Comparison of ENCODE assay signal across 17 mouse cellular contexts in genomic region chr2:174636750-174637149, GRCm38 (mm10). TPM values are rescaled to one million over a fixed set of nuclear protein-coding genes. Genes with fewer than 3 reads are reported as not detected.
DNase-seq lines count a peak whose midpoint lies in the region; ATAC-seq lines count a peak whose summit lies in the region.
"Had no signal": no experiment of that assay in that cellular context is flagged by ENCODE, and none has a peak within 500 bp of the region (broad histone marks: within the 10 kb centered on the region; RNA-seq: fewer than 3 reads in every experiment).

No protein-coding gene starts in this region.

- DNase-seq in embryonic facial prominence, embryonic 14.5 days (ENCODE audit: low spot score), result peak; percentile 21
- DNase-seq in embryonic facial prominence, embryonic 10.5 days (ENCODE audit: low spot score), result no peak
- peak; percentile 12 for DNase-seq in kidney, postnatal 10 days
- DNase-seq in brain, adult 2 months (ENCODE audit: low read depth, low spot score), result peak; percentile 45
- DNase-seq in heart, postnatal 10 days, result peak; percentile 23 to 31
- DNase-seq: adrenal gland, postnatal 36 days; cerebellum, postnatal 14 days; lung, postnatal 10 days; thymus, postnatal 25 days had no signal

- peaks cover 4% of the 10 kb centered on the region; the same call in 1 of the 2 replicates for H3K4me1 ChIP-seq in embryonic facial prominence, embryonic 14.5 days (ENCODE audit: control insufficient read depth, insufficient read depth, low read length)
- peaks cover 11% of the 10 kb centered on the region for H3K4me1 ChIP-seq in embryonic facial prominence, embryonic 10.5 days
- H3K4me1 ChIP-seq in kidney, embryonic 15.5 days, result no peaks in the 10 kb centered on the region
- H3K4me1 ChIP-seq: liver, embryonic 12.5 days; neural tube, embryonic 12.5 days; stomach, embryonic 15.5 days had no signal

- H3K27ac ChIP-seq in embryonic facial prominence, embryonic 14.5 days (replicated peaks; ENCODE audit: low read depth, low read length), result no peak overlapping the region
- H3K27ac ChIP-seq in embryonic facial prominence, embryonic 10.5 days (replicated peaks), result no peak overlapping the region
- no peak overlapping the region for H3K27ac ChIP-seq in kidney, embryonic 15.5 days
- H3K27ac ChIP-seq: liver, embryonic 12.5 days; neural tube, embryonic 12.5 days; stomach, embryonic 15.5 days had no signal

- no peaks in the 10 kb centered on the region for H3K9me3 ChIP-seq in embryonic facial prominence, embryonic 14.5 days (ENCODE audit: control insufficient read depth, low read length)
- no peaks in the 10 kb centered on the region for H3K9me3 ChIP-seq in embryonic facial prominence, embryonic 10.5 days
- H3K9me3 ChIP-seq in kidney, embryonic 15.5 days (replicated peaks), result no peaks in the 10 kb centered on the region
- H3K9me3 ChIP-seq: liver, embryonic 12.5 days; neural tube, embryonic 12.5 days; stomach, embryonic 15.5 days had no signal

- no peaks in the 10 kb centered on the region for H3K36me3 ChIP-seq in embryonic facial prominence, embryonic 14.5 days (ENCODE audit: control insufficient read depth, insufficient read depth, low read length)
- no peaks in the 10 kb centered on the region for H3K36me3 ChIP-seq in embryonic facial prominence, embryonic 10.5 days (replicated peaks)
- no peaks in the 10 kb centered on the region for H3K36me3 ChIP-seq in kidney, embryonic 15.5 days
- H3K36me3 ChIP-seq: liver, embryonic 12.5 days; neural tube, embryonic 12.5 days; stomach, embryonic 15.5 days had no signal

- no peak overlapping the region for H3K4me3 ChIP-seq in embryonic facial prominence, embryonic 14.5 days (ENCODE audit: low read depth, low read length)
- H3K4me3 ChIP-seq in embryonic facial prominence, embryonic 10.5 days, result no peak overlapping the region
- H3K4me3 ChIP-seq in kidney, embryonic 15.5 days (replicated peaks), result no peak overlapping the region
- H3K4me3 ChIP-seq: liver, embryonic 12.5 days; neural tube, embryonic 12.5 days; stomach, embryonic 15.5 days had no signal

- H3K9ac ChIP-seq in embryonic facial prominence, embryonic 14.5 days (ENCODE audit: low read depth, low read length), result no peak overlapping the region
- H3K9ac ChIP-seq in kidney, embryonic 15.5 days, result no peak overlapping the region
- H3K9ac ChIP-seq: liver, embryonic 12.5 days; neural tube, embryonic 12.5 days; stomach, embryonic 15.5 days had no signal

- H3K27me3 ChIP-seq in embryonic facial prominence, embryonic 14.5 days (replicated peaks; ENCODE audit: control insufficient read depth, insufficient read depth, low read length), result no peaks in the 10 kb centered on the region
- 0 out of 2 replicates have a peak, but pooled peaks cover 4% of the 10 kb centered on the region for H3K27me3 ChIP-seq in embryonic facial prominence, embryonic 10.5 days (replicated peaks; ENCODE audit: low read depth, poor library complexity, severe bottlenecking)
- H3K27me3 ChIP-seq in kidney, embryonic 15.5 days, result no peaks in the 10 kb centered on the region
- H3K27me3 ChIP-seq: CH12.LX; liver, embryonic 12.5 days; stomach, embryonic 15.5 days had no signal

- WGBS in embryonic facial prominence, embryonic 14.5 days, result 23% methylated on average over 1 of the region's 1 CpGs
- 23% methylated on average over 1 of the region's 1 CpGs for WGBS in embryonic facial prominence, embryonic 10.5 days
- WGBS in kidney, embryonic 15.5 days, result 27% methylated on average over 1 of the region's 1 CpGs

- H3K4me2 ChIP-seq in embryonic facial prominence, embryonic 14.5 days (ENCODE audit: low read depth, low read length), result no peak overlapping the region
- no peak overlapping the region for H3K4me2 ChIP-seq in kidney, embryonic 15.5 days
- H3K4me2 ChIP-seq: liver, embryonic 12.5 days; neural tube, embryonic 12.5 days; stomach, embryonic 15.5 days had no signal

- intact Hi-C loops in heart, postnatal 10 days (cut with DNase I), result loop anchor here (2.0 kb wide), 1 partner anchor 32 kb away; no protein-coding TSS in a partner anchor

- ATAC-seq in embryonic facial prominence, embryonic 14.5 days (ENCODE audit: low read depth), result peak; percentile 57; the same call in 1 of the 2 replicates
- no peak for ATAC-seq in kidney, embryonic 15.5 days (replicated peaks; ENCODE audit: low FRiP score)
- ATAC-seq in erythroblast, adult 5-6 weeks (replicated peaks; ENCODE audit: low FRiP score, poor library complexity, severe bottlenecking), result no peak
- no peak for ATAC-seq in granulocyte monocyte progenitor cell, adult 5-6 weeks (replicated peaks; ENCODE audit: poor library complexity, severe bottlenecking)
- ATAC-seq: hindbrain, embryonic 16.5 days; liver, embryonic 12.5 days had no signal

RNA-seq across cellular contexts. Expression of gene Zfp831, which starts 6.6 kb away (rescaled TPM):
- polyA plus RNA-seq in embryonic facial prominence, embryonic 14.5 days (2014; fragmentation: Nextera tagmentation; extraction: Ambion mirVana), result not detected in 2 replicates
- not detected in 2 replicates for polyA plus RNA-seq in embryonic facial prominence, embryonic 10.5 days (2016; fragmentation: Nextera tagmentation; extraction: Ambion mirVana)
- not detected in 2 replicates for polyA plus RNA-seq in kidney, embryonic 15.5 days (2015; fragmentation: Nextera tagmentation; extraction: Ambion mirVana)
- under 1 TPM; 0.10 to 0.12 TPM for total RNA-seq in heart, postnatal 10 days (2021)
- 0.58 and 1.7 TPM in 2 replicates for total RNA-seq in erythroblast, adult 5-6 weeks (2015; ENCODE audit: low replicate concordance)
- total RNA-seq in erythroblast, adult 5-6 weeks (2017; ENCODE audit: low replicate concordance), result 0.42 and 1.1 TPM in 2 replicates
- total RNA-seq in granulocyte monocyte progenitor cell, adult 5-6 weeks (2014; fragmentation: Nextera tagmentation), result 1.1 TPM in 2 replicates
- 0.15 and 0.26 TPM in 2 replicates for total RNA-seq in granulocyte monocyte progenitor cell, adult 5-6 weeks (2017)
- polyA plus RNA-seq: hindbrain, embryonic 16.5 days; neural tube, embryonic 12.5 days had no signal
